Mouse (Mus musculus): ENCODE measurements at regions not wholly inside any gene's neighbourhood (a gene's known extent, or its start where the extent isn't known, plus 50 kb on each side); places are given as distances from the start of the nearest gene placed in this dataset.

DNA sequence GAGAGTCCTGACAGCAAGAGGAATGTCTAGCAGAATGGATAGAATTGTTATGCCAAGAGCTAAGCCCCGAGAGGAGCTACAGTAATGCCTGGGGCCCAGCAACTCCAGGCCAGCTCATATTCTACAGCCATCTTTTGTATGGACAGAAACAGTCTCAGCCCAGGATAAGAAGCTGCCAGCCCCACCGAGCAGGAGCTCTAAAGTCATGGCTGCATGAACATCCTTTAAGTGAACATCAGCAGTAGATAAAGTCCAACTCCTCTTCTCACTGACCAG lies 141.6 kb upstream of the Snx19 start:
- DNase-seq (ENCODE audit: low spot score), result no peak

DNA sequence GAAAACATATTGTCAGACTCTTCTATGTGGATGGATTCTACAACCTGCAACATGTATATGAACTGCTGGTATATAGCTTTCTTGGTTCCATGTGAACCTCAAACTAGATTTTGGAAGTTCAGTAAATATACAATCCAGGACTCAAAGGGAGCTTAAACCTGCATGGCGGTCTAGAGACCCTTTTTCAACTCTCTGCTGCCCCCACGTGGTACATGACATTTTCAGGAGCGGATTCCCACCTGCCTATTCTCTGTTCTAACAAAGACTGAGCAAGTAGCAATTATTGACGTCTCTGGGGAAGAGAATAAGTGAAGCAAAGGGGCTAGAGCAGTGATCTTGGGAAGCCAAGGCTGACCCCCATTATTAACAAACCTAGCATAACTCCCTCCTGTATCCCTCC lies 127.1 kb upstream of the Snx19 start:
- peak; percentile 16 for DNase-seq (ENCODE audit: low spot score)

DNA sequence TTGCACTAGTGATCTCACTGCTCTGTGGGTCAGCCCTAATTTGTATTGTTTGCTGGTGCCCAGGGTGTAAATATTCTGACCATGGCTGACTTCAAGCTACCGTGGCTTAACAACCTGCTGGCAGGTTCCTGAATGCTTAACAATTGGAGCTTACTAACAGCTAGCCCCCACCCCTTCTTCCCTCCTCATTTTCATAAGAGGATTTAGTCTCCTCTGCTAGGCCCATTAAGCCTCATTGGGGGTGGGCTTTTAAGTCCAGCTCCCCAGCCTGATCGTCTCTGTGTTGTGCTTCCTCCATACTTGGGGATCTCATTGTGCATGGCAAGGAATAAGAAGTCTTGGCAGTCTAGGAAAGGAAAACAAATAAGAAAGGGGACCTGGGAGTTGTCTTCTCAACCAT lies 118.6 kb upstream of the Snx19 start:
- no peak for DNase-seq (ENCODE audit: low spot score)

DNA sequence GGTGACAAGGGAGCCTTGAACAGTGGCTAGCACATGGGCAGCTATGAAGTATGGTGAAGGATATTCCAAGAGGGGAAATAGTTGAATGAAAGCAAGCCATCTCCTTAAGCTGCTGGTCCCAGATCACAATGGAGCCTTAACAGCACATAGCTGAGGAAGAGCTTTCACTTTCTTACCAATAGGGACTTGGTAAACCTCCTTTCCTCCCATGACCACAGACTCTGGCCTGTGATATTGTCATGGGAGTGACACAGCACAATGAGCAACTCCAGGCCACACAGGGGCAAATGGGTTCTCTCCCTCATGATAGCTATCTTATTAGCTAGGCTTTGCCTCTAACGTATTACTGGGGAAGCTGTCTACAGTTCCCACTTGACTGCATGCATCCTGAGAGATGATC lies 113.5 kb upstream of the Snx19 start:
- no peak for DNase-seq (ENCODE audit: low spot score)

DNA sequence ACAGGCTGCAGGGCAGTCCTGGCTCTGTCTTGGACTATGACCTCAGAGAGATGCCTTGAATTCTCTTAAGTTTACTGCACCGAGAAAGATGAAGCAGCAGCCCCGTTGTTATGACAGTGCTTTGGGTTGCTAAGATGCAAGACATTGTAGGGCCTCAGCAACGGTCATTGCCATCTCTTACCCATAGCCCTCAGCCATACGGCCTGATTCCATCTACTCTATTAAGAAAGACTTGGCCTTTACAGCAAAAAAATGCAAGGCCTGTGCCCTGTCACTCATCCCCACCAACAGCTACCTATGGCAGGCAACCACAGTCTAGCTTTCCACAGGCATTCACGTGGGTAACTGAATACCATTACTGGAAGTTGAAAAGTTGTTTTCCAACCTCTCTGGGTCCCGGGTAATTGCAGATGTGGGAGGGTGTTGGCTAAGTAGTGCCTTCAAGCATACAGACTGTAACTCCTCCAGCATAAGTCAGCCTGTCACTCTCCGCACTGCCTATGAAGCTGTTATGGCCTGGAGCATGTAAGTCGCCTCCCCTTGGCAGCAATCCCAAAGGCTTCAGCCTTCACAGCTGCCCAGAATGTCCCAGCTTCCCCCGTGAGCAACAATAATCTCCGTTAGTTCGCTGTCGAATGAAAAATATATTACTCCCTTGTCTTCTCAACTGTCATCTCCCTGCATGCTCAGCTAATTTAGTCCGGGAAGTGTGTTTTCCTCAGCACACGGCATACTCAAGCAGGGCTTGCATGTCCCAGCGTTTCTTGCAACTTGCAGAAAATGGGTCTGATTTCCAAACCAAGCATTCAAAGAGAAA lies 112.3 kb upstream of the Snx19 start:
- DNase-seq (ENCODE audit: low spot score), result peak; percentile 32

DNA sequence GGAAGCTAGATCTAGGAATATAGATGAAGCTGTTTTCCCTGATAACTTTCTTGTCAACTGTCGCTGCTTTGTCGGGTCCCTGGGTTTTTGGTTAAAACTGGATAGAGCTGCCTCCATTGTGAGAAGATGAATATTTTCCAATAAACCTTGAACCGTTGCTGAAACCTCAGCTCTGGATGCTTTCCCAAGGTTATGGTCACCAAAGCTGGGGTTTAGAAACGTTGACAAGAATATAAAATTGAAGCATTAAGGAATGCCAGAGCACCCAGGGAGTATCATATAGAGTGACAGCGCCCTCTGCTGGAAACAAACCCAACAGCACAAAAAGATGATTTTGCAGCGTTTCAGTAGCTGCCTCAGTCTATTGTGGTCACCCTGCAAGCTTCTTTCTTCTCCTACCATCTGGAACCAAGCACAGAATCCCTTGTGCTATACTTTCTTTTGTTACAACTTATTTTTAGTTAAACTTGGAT lies 111.7 kb upstream of the Snx19 start:
- DNase-seq (ENCODE audit: low spot score), result peak; percentile 16

DNA sequence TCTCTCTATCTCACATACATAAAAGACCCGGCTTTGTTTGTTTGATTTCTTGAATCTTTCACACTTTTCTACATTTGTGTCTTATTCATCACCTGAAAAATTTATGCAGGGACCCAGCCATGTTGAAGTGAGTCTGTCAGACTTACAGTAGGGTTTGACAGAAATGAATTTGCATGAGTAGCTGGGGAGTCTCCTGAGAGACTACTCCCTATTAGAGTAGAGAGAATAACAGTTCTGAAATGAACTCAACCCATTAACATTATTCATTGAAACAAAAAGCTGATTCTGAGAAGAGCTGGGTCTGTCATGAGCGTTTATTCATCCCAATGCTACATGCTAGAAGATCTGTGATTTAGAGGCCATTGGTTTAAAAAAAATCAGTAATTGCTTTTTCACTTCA lies 82.0 kb upstream of the Snx19 start:
- DNase-seq (ENCODE audit: low spot score), result no peak

DNA sequence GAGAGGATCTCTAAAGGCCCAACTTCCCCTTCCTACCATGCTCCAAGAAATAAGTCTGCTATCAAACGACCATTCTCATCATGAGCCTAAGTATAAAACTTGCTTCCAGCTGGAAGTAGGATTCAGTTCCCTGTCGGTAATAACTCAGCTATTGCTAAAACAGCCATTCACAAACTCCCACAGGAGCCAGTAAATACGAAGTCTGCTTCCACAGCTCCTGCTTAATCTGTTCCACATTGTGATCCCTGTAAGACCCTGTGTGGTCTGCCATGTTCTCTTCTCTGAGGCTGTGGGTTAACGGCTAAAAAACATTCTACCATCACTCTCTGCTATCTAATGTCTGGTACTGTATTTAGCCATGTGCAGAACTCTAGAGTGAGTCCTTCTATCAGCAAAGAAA lies 72.9 kb upstream of the Snx19 start:
- DNase-seq (ENCODE audit: low spot score), result no peak

DNA sequence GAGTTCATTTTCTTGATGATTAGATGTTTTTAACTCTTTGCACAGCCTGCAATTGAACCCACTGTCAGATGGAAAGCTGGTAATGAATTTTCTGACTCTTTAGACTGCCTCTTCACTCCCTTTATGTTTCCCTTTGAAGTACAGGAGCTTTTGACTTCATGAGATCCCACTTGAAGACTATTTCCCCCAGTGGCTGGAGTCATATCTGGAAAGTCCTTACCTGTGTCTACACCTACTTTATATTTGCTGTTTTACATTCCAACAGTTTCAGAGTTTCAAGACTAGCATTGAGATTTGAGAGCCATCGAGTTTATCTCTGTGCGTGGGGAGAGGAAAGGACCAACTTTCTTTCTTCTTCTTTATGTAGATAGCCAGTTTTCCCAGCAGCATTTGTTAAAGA lies 71.3 kb upstream of the Snx19 start:
- no peak for DNase-seq (ENCODE audit: low spot score)

DNA sequence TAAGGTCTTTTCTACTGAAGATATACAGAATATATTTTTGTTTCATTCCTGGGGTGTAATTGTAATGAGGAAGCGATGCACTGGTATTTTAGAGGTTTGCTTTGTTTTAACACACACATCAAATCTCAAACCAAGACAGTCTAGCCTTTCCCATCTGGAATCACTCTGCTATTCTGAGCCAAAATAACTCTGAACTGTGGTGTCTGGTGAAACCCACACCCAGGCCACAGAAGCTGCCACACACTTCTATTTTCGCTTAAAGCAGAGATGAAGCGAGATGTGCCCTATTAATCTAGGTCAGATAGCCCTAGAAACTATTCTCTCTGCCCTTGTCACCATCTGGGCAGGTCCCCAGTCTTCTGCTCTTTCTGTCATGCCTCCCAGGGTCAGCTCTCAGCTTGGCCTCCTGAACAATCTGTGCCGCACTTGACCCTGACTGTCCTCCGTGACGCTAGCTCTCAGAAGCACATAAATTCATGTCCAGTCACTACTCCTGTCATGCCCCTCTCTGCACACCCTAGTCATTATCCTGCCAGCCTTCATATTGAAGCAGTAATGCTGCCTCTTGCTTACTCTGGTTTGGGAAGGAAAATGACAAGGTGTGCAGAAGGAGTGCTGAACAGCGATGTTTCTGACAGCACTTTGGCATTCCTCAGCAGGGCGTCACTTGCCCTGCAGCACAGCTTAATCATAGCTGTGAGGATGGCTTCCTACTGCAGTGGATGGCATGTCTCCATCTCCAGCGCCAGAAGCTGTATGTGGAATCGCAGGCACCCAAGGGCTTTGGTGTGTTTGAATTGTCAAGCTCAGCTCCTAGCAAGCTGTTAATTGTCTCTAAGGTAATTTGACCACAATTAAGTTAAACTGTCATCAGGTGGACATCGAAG lies 57.1 kb upstream of the Snx19 start:
- no peak for DNase-seq (ENCODE audit: low spot score)

DNA sequence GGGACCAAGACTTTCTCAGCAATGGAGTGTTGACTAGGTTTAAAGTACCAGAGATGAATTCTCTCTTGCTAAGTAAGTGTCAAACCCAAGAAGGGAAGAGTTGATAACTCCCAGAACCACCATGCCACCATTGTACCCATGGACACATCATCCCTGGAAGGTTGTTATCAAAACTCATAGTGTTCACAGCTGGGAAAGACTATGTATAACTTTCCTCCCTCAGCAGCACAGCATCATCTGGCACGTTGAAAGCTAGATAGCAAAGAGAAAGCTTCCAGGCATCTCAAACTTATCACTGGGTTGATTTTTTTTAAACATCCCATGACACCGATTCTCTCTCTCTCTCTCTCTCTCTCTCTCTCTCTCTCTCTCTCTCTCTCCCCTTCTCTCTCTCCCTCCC lies 56.1 kb upstream of the Snx19 start:
- no peak for DNase-seq (ENCODE audit: low spot score)

DNA sequence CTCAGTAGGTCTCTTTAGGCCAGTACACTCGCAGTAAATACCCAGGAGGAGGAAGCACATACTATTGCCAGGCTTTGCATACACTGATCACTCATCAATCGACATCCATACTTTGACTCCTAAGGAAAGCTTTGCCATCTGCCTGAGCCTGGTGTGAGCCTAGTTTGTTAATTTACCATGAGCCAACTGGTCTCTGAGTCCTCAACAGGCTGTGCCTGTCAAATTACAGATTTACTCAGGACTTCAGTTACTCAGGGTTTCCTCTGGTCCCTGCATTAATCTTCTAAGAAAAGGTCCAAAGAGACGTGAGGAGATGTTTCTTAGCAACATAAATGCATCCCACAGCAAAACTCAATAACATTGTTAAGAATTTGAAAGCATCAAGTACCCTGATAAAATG lies 50.0 kb upstream of the Snx19 start:
- no peak for DNase-seq (ENCODE audit: low spot score)
